Mouse (Mus musculus): ENCODE measurements at regions not wholly inside any gene's neighbourhood (a gene's known extent, or its start where the extent isn't known, plus 50 kb on each side); places are given as distances from the start of the nearest gene placed in this dataset.

GRCm38 (mm10) chrX:42402335-42402605 is 87.2 kb upstream of the Tex13c2 start:
- DNase-seq (ENCODE audit: low read depth, low spot score) = no peak

GRCm38 (mm10) chrX:42431851-42432635 is 57.4 kb upstream of the Tex13c2 start:
- DNase-seq (ENCODE audit: low read depth, low spot score) = peak; percentile 90
